Mouse (Mus musculus) kidney, adult 8-10 months (tissue): ENCODE results near the gene Ndufb6.

Experiments
- DNase-seq, 2 experiments: peaks; one replicate each; pipeline ENCODE4 v3.0.0; 2022

Ndufb6 gene

DNA sequence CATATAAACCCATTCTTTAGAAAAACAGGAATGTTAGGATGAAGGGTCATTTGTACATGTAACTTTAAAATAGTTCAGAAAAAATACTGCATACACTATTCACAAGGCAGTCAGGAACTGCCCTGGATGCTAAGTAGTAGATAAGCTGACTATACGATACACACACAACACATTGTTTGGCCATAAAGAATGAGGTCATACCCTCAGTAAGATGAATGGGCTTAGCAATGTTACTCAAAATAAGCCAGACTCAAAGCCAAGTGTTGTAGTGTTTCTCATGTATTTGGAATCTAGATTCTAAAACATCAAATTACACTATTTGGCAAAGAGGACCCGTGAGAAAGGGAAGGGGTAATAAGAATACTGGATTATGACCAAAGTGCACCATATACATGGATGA lies 25.5 kb downstream of the Ndufb6 start:
- DNase-seq, result no peak

DNA sequence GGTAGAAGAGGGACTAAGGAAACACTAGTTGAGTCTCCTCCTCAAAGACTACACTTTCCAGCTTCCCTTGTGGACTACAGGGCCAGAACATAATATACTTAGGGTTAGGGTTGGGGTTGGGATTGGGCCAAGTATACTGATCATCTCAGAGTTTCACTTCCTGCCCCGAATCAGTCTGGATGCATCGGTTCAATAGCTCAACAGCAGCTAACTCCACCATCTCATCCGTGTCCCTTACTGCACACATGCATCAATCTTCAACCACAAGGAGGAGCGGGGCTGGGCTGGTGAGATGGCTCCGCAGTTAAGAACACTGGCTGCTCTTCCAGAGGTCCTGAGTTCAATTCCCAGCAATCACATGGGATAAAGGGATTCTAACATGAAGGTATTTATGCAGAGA lies 28.2 kb downstream of the Ndufb6 start:
- no peak for DNase-seq

DNA sequence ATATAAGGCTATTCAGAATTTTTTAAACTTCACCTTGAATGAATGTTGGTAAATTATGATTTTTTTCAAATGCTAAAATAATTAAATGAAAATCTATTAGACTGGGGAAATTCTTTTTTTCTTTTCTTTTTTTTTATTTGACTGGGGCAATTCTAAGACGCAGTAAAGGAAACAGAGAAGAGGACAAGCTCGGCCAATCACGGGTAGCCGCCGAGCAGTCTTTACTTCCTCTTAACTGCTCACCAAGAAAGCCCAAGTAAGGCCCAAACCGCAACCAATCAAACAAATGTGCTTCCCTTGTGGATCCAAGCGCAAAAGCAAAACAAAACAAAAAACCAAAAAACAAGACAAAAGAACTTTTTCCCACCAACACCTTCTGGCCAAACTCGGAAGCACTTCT lies 35.2 kb downstream of the Ndufb6 start:
- DNase-seq, result no peak

DNA sequence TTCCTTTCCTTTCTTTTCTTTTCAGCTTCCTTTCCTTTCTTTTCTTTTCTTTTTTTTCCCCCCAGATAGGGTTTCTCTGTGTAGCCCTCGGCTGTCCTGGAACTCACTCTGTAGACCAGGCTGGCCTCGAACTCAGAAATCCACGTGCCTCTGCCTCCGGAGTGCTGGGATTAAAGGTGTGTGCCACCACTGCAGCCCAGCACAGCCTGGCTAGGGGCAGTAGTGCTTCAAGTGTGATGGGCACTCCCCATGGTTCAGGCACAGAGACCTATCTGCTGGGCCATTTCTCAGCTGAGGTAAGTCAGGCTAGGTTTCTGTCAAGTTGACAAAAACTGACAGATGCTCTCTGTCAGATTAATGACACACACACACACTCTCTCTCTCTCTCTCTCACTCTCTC lies 36.2 kb downstream of the Ndufb6 start:
- DNase-seq, result no peak

DNA sequence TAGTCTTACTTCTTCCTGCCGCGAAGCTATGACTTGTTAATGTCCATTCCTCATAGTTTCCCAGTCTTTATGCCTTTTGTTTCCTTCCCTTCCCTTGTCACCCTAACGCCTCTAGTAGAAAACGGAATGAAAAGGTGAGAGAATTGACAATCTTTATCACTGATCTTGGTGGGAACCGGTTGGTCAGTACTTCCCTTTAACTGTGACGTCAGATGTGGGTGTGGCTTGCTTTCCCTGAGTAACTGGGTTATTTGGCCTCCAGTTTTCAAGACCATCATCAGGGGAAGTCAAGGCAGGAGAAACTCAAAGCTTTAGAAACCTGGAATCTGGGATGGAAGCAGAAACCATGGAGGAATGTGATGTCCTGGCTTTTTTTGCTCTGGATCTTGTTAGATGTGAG lies 37.3 kb downstream of the Ndufb6 start:
- DNase-seq, result no peak

DNA sequence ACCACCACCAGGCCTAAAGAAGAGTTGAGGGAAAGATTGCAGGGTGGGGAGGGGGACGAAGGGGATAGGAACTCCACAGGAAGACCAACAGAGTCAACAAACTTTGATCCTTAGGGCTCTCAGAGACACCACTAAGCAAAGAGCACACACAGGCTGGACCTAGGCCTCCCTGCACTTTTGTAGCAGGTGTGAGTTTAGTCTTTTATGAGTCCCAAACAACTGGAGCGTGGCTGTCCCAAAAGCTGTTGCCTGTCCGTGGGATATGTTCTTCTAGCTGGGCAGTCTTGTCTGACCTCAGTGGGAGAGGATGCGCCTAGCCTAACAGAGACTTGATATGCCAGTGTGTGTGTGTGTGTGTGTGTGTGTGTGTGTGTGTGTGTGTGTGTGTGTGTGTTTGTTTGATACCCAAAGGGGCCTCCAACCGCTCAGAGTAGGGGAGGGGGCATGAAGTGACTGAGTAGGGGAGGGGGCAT lies 38.9 kb downstream of the Ndufb6 start:
- no peak for DNase-seq

DNA sequence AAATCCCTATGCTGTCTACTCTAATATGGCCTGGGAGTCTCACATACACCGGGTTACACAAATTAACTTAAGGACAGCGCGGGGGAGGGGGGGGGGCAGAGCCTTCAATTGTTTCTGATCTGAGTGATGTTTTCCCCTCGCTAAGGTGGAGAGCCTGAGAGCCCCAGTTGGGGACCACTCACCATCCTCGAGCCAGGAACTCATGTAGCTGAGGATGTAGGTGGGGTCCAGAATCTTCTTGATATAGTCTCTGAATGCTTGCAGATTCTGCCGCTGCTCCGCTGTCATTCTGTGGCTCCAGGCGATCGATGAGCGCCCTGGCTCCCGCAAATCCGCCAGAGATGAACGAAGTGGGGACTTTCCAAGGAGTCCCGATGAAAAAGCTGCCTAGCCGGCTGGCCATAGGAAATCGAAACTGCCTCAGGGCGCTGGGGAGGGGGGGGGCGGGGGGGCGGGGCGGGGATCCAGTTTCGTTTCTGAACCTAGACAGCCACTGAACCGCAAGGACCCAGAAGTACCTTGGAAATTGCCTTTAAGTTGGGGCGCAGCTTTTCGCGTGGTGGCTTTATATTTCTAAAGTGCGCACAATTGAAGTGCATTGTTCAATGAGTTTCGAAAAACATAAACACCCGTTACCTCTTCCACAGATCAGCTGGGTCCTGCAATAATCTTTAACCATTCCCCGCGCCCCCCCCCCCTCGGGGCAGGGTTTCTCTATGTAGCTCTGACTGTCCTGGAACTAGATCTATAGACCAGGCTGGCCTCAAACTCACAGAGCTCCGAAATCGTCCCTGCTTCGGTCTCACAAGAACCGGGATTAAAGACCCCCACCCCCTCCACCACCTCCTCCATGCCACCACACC lies 39.6 kb downstream of the Ndufb6 start, which contains the start of gene Ddx58:
Gene Ddx58, minus strand, starts transcription at position 420 of the 863 bp plus-strand sequence.
- peak; percentile 14 to 30 for DNase-seq

DNA sequence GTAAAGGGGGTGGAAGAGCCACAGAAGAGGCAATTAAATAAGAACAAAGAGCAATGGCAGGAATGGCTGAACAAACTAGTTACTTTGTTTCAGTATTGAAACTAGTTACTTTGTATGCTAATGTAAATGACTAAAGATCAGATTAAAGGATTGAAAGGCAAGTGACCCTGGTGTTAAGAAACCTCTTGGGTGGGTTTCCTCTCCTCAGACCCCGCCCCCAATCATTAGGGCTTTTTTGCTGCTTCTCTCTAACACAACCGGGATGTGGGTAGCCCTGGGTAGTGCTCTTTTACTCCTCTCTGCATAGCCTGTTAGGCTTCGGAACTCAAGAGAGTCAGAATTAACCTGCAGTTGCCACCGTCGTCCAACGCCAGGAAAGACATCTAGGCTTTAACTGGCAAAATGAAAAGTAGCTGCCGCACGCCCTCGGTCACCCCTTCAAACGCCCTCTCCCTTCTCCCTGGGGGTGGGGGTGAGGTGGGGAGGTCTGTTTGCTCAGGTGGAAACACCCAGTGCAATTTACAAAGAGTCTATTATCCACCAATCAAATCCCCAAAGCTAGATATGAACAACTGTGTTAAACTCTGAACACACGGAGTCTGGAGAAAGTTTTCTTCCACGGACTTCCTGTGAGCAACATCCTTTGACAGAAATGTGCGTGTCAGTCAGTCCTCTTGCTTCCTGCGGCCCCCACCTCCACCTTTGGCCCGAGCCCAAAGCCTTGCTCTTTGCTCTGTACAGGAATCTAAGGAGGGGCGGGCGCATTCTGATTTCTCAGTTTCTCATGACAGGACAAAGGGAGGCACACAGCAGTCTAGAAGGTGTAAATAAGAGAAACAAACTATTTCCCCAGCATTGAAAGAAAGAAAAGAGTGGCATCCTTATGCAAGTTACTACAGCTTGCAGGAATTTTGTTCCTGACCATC lies 40.5 kb downstream of the Ndufb6 start:
- peak; percentile 86 for DNase-seq

DNA sequence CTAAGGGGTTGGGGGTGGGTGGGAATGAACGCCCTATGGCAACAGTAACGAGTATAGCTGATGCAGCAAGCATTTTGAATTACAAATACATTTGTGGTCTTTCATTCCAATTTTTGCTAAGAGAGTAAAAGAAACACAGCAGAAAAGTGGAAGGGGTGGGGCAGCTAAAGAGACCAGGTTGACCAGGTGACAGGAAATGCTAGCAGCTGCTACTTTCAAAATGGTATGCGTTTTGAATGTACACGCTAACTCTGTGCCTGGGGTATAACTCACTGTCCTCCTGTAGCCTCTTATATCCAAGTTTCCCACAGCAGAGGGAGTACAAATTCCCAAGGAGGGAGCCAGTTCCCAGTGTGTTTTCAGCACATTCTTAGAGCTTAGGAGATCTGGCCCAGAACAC lies 42.4 kb downstream of the Ndufb6 start:
- DNase-seq, result no peak

DNA sequence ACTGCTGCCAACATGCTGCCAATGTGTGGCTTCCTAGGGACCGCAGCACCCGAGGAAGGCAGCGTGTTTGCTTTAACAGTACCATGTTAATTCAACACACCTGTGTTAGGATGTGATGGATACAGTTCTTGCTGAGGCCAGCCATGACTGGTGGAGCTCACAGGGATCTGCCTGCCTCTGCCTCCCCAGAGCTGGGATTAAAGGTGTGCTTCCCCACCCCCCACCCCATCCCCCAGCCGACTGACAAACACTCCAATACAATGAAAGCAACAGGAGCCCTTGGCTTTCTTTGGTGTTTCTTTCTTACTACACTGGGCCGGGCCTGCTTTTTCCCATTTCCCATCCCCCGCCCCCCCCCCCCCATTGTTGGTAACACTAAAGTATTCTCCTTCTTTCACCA lies 45.0 kb downstream of the Ndufb6 start:
- DNase-seq, result no peak

DNA sequence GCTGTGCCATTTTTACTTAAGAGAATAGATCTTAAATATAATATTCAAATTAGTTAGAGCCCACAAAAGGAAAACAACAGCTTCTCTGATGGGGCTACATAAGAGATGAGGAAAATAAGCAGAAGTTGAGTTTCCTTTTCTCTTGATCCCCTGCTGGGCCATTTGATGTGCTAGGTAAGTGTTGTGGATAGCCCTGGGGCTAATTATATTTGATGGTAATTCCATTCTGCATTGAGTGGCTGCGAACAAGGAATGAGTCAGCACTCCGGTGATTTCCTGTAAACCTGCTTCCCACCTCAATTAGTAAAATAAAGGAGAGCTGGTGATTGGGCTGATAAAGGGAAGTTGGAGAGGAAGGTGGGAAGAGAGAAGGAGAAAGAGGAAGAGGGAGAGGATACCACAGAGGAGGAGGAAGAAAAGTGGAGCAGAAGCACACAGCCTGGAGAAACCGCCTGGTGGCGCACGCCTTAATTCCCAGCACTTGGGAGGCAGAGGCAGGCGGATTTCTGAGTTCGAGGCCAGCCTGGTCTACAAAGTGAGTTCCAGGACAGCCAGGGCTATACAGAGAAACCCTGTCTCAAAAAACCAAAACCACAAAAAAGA lies 46.1 kb downstream of the Ndufb6 start:
- DNase-seq, result no peak

DNA sequence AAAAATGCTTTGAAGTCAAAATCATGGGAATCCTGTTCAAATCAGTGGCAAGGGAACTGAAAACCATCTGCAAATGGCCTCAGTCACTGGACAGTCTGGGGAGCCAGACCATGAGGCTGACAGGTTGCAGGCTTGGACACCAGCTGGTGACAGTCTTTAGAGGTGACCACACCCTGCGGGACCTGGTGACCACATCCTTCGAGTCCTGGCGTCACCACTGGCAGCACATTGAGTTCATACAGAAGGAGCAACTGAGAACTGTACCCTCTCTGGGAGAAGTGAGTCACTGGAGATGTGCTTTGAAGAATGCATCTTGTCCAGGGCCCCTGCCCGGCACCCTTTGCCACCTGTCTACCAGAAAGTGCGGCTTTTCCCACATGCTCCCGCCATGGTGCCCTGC lies 49.5 kb downstream of the Ndufb6 start:
- no peak for DNase-seq

DNA sequence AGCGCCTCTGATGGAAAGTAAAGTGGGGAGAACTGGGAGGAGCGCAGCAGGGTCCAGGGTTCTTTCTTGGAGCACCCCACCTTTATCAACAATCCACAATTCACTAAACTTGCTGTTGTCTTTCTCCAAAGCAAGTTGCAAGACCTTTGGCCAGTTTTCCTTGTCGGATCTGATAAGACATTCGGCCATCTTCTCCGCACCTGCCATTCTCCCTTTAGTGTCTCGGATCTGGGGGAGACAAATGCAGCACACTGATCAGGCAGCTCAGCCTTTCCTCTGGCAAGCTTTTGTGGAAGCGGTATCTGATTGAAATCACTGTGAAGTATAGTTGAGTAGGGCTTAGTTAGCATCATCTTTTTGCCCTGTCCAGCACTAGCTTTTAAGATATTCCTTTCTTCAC lies 51.3 kb downstream of the Ndufb6 start:
- no peak for DNase-seq

DNA sequence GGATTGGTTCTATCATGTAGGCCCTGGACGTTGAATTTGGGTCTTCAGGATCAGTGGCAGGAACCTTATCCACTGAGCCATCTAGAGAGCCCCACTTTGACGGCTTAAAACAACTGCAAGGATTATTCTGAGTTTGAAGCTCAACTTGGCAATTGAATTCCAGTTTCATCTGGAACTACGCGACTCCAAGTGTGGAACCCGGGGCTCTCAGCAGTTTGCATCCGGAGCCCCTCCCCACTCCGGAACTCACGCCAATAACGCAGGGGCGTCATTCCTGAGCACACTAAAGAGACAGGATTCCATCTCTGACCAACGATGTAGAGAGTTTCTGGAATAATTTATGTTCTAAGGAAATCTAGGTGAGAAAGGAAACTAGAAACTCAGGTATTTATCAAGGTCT lies 52.1 kb downstream of the Ndufb6 start:
- DNase-seq, result no peak

DNA sequence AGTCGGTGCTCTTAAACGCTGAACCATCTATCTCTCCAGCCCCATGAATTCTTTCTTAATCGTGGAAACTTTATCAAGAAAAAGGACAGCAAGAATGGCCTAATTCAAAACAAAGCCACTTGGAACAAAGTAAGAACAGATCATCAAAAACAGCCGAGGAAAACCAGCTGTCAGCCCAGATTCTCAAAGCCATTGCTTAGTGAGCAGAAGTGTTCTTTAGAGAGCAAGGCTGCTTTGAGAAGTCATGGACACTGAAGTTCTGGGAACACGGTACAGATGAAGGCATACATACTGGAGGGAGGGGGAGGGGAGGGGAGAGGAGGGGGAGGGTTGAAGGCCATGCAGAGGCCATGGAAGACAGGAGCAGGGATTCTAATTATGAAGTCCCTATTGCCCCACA lies 53.1 kb downstream of the Ndufb6 start:
- DNase-seq, result no peak

DNA sequence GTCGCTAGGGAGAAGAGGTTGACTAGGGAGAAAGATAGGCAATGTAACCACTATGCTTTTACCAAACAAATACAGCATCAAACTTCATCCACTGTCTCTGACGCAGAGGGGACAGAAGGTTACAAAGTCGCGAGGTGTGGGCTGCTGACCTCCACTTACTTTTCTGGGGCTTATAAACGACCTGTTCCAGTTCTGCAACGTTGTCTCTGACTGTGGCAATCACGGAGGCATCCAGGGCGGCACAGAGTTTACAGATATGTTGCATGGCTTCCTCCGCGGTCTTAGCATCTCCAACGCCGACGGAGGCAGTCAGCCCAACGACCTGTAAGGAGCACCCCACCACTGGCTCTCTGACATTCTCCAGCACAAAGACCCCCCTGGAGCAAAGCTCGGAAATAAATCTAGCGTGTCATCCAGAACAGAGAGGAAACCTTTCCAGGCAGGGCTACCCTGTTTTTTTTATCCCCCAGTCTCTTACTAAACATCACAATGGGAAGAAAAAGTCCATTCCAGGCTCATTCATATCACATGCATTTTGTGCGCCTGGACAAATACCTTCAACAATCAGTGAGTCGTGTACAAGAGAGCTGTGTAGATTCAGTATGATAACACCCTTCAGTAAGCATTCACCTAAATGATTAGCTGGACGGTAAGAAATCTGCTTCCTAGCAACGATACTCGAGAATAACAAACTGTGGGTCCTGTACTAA lies 57.2 kb downstream of the Ndufb6 start:
- no peak for DNase-seq

DNA sequence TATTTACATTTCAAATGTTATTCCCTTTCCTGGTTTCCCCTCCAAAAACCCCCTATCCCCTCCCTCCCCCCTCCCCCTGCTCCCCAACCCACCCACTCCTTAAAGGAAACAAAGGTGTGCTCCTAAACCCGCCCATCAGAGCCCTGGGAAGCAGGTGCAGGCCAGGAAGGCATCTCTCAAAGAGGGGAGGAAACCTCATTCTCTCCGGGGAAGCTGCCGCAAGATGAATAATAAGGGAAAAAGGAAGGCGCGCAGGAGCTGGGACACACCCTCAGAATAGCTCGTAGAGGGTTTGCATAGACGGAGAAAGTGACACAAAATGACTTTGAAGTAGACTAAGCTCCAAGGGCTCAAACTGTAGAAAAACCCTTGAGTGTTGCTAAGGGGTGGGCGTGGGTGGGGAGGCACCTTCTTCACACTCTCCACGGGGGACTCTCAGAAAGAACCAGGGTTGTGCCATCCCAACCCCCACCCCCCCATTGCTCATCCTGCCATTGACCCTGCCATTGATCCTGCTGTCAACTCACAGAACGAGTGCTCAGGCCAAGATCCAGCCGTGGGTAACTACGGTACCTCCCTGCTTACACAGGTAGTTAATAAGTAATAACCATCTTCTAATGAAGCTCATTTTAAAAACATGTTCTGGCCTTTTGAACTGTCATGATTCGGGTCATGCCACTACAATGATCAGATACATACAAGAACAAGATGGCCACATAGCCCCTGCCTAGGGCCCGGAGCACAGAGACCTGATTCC lies 58.0 kb downstream of the Ndufb6 start:
- peak in 1 of 2 experiments; percentile 21 for DNase-seq
